Comparison of ENCODE assay signal across 28 mouse cellular contexts in the genomic region with DNA sequence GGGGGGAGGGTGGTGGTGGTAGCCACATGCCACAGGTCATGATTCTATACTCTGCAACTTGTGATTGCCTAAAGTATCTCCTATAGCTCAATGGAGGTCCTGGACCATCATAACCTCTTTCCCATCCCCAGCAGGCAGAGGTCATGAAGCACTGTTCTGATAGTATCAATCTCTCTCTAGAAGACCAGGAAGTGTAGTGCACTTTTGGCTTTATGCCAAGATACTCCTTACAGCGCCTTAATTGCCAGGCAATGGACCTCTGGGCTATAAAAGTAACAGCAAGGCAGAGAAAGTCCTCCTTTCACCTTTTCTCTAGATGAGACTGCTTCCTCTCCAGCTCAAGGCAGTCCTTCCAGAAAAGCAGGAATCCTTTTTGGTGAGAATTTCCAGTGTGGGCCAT. TPM values are rescaled to one million over a fixed set of nuclear protein-coding genes. Genes with fewer than 3 reads are reported as not detected.
DNase-seq lines count a peak whose midpoint lies in the region; ATAC-seq and TF ChIP-seq lines count a peak whose summit lies in the region.
"Had no signal": no experiment of that assay in that cellular context is flagged by ENCODE, and none has a peak within 500 bp of the region (broad histone marks: within the 10 kb centered on the region; RNA-seq: fewer than 3 reads in every experiment).

Gene 1810065E05Rik, plus strand, starts transcription at position 297 of the 400 bp plus-strand sequence.

- no peak for ATAC-seq in Patski
- ATAC-seq in intestine, embryonic 15.5 days = peak; percentile 78
- peak; percentile 81 for ATAC-seq in intestine, postnatal 0 days
- ATAC-seq: CD4-positive, CD25-positive, alpha-beta regulatory T cell, adult 4 months; forebrain, embryonic 13.5 days; forebrain, embryonic 15.5 days; forebrain, postnatal 0 days had no signal

- DNase-seq in Patski (ENCODE audit: low read depth, low spot score) = no peak
- no peak for DNase-seq in thymus, postnatal 10 days (ENCODE audit: low spot score in 2 of 2)
- DNase-seq in cerebellum, postnatal 14 days = no peak
- no peak for DNase-seq in left cerebral cortex, adult 8-10 months (ENCODE audit: low spot score in 2 of 2)
- DNase-seq: adrenal gland, adult 2 months; adrenal gland, postnatal 10 days; adrenal gland, postnatal 25 days; B cell, adult 2 months; cerebellum, adult 11 months; cerebellum, adult 18-20 months; cerebellum, adult 8-10 months; cerebellum, adult 9-11 months; cerebellum, postnatal 25 days; forebrain, postnatal 0 days had no signal

- no peak within 1 kb of the TSS for H3K9ac ChIP-seq in intestine, embryonic 15.5 days
- H3K9ac ChIP-seq in intestine, postnatal 0 days (ENCODE audit: low read depth, low read length) = no peak within 1 kb of the TSS
- H3K9ac ChIP-seq: embryonic facial prominence, embryonic 12.5 days; forebrain, embryonic 13.5 days; forebrain, embryonic 15.5 days; forebrain, postnatal 0 days had no signal

- POLR2A ChIA-PET in Patski (lab: Charles Lee) = no interaction called here

- H3K36me3 ChIP-seq in intestine, embryonic 15.5 days = no peaks in the 10 kb centered on the region
- no peaks in the 10 kb centered on the region for H3K36me3 ChIP-seq in intestine, postnatal 0 days (ENCODE audit: control insufficient read depth, insufficient read depth)
- H3K36me3 ChIP-seq: embryonic facial prominence, embryonic 10.5 days; embryonic facial prominence, embryonic 12.5 days; forebrain, embryonic 15.5 days; G1E had no signal

- WGBS in intestine, embryonic 15.5 days = 17% methylated on average over 1 of the region's 1 CpGs
- WGBS in intestine, postnatal 0 days = 24% methylated on average over 1 of the region's 1 CpGs

- H3K9me3 ChIP-seq in intestine, embryonic 15.5 days = no peaks in the 10 kb centered on the region
- H3K9me3 ChIP-seq in intestine, postnatal 0 days (ENCODE audit: control insufficient read depth) = no peaks in the 10 kb centered on the region
- H3K9me3 ChIP-seq: embryonic facial prominence, embryonic 10.5 days; embryonic facial prominence, embryonic 12.5 days; forebrain, embryonic 13.5 days; forebrain, embryonic 15.5 days; G1E had no signal

- H3K27ac ChIP-seq in intestine, embryonic 15.5 days = no peak within 1 kb of the TSS
- no peak within 1 kb of the TSS for H3K27ac ChIP-seq in intestine, postnatal 0 days (ENCODE audit: low read depth, low read length)
- H3K27ac ChIP-seq: embryonic facial prominence, embryonic 10.5 days; embryonic facial prominence, embryonic 12.5 days; forebrain, embryonic 13.5 days; forebrain, embryonic 15.5 days had no signal

- CTCF ChIA-PET in Patski (lab: Charles Lee) = no interaction called here

- no peak within 1 kb of the TSS for H3K4me3 ChIP-seq in intestine, embryonic 15.5 days (replicated peaks)
- H3K4me3 ChIP-seq in intestine, postnatal 0 days (ENCODE audit: low read depth, low read length) = no peak within 1 kb of the TSS
- H3K4me3 ChIP-seq: embryonic facial prominence, embryonic 10.5 days; embryonic facial prominence, embryonic 12.5 days; forebrain, embryonic 13.5 days; forebrain, embryonic 15.5 days had no signal

- TF ChIP-seq CTCF in Patski (IDR thresholded peaks at IDR 0.05) = no peak
- no peak for TF ChIP-seq CTCF in intestine, postnatal 0 days (IDR thresholded peaks at IDR 0.05; ENCODE audit: low read depth)

- no peak within 1 kb of the TSS for H3K4me2 ChIP-seq in intestine, embryonic 15.5 days (replicated peaks)
- no peak within 1 kb of the TSS for H3K4me2 ChIP-seq in intestine, postnatal 0 days (replicated peaks; ENCODE audit: low read depth)
- H3K4me2 ChIP-seq: embryonic facial prominence, embryonic 12.5 days; forebrain, embryonic 13.5 days; forebrain, embryonic 15.5 days had no signal

- in situ Hi-C loops in Patski (cut with MboI; ENCODE audit: low pct_unique_long_range_greater_than_20kb) = no loop called here

- H3K27me3 ChIP-seq in Patski = no peaks in the 10 kb centered on the region
- H3K27me3 ChIP-seq in intestine, embryonic 15.5 days (replicated peaks) = peaks cover 8% of the 10 kb centered on the region; the same call in 1 of the 2 replicates
- H3K27me3 ChIP-seq in intestine, postnatal 0 days (replicated peaks; ENCODE audit: control insufficient read depth, insufficient read depth, low read length) = peaks cover 81% of the 10 kb centered on the region
- H3K27me3 ChIP-seq: embryonic facial prominence, embryonic 12.5 days; forebrain, embryonic 13.5 days; forebrain, embryonic 15.5 days had no signal

- H3K4me1 ChIP-seq in intestine, embryonic 15.5 days (replicated peaks) = peaks cover 6% of the 10 kb centered on the region; the same call in 1 of the 2 replicates
- H3K4me1 ChIP-seq in intestine, postnatal 0 days (replicated peaks; ENCODE audit: control insufficient read depth, insufficient read depth, low read length) = no peaks in the 10 kb centered on the region
- H3K4me1 ChIP-seq: embryonic facial prominence, embryonic 12.5 days; forebrain, embryonic 13.5 days; forebrain, embryonic 15.5 days had no signal

RNA-seq across cellular contexts. Expression of gene 1810065E05Rik, which starts in this region (rescaled TPM):
- 13.8 TPM for polyA plus RNA-seq in Patski (2021)
- 0.20 TPM in 1 of 2 replicates, not detected in the other for polyA plus RNA-seq in intestine, embryonic 15.5 days (2015; fragmentation: Nextera tagmentation; extraction: Ambion mirVana)
- 0.77 and 4.8 TPM in 2 replicates for polyA plus RNA-seq in intestine, postnatal 0 days (2015; fragmentation: Nextera tagmentation; extraction: Ambion mirVana)
- total RNA-seq in left cerebral cortex, adult 8-10 months (2022) = not detected
- total RNA-seq: adrenal gland, adult 2 months; adrenal gland, postnatal 10 days; adrenal gland, postnatal 25 days; adrenal gland, postnatal 4 days; CH12.LX; forebrain, postnatal 0 days; G1E had no signal
- polyA plus RNA-seq: adrenal gland, adult 2 months; brain, embryonic 14.5 days; CD4-positive, CD25-positive, alpha-beta regulatory T cell, adult 4 months; cortical plate, adult 2 months; embryonic facial prominence, embryonic 10.5 days; embryonic facial prominence, embryonic 12.5 days; embryonic facial prominence, embryonic 14.5 days; forebrain, embryonic 11.5 days; forebrain, embryonic 13.5 days; forebrain, embryonic 15.5 days; forebrain, postnatal 0 days; G1E had no signal

Comparison
In these comparisons a context has a peak if more than half of its experiments do, and no peak if none do; other contexts are left out.
1. Peak in ATAC-seq in intestine, embryonic 15.5 days; RNA of the gene not detected or under 1 TPM.